Mouse (Mus musculus) CD4-positive, CD25-positive, alpha-beta regulatory T cell, adult 2 months (primary cell): ENCODE measurements around the gene Gstk1.

ENCODE experiments used
- DNase-seq: peaks from one replicate; pipeline ENCODE4 v3.0.0-alpha.2; 2012; ENCODE audit warnings: low read depth, low spot score

The Gstk1 gene

DNA sequence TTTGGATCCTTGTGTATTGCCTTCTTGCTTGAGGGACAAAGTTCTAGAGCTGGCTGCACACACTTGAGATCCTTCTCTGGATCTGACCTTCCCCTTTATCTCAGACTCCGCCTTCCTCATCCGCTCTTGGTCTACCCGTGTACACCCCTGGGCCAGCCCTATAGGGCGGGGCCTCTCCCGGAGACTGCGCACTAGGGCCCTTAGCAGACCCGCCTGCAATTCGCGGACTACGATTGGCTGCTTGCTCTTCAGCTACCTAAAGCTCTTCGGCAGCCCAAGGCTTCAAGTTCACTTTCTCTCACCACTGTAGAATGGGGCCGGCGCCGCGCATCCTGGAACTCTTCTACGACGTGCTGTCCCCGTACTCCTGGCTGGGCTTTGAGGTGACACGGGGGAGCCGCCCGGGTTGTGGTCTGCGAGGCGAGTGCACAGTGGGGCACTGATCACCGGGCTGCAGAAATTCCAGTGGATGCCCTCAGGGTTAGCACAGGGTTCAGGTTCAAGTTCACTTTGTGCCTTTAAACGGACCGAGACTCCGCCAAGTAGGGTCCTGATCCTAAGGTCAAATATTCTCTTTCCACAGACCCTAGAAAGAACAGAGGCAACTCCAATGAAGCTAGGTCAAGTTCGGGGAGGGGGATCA, at the start of gene Gstk1:
TSS of gene Gstk1 (plus strand) at position 225 of the 643 bp plus-strand sequence.
- peak; percentile 94 for DNase-seq

DNA sequence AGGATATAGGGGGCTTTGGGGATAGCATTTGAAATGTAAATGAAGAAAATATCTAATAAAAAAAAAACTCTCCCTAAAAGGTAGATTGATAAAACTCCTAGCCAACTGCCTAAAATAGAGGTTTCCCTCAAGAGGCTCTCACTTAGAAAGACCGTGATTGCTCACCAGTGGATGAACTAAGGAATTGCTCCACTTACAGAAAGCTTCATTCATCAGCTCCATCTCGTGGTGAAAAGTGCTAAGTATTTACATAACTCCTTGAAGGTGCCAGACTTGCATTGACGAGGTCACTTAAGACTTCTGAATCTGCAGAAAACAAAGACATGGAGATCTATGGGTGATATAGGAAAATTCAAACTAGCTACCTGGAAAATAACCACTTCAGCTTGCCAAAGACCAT, 48.0 kb upstream of the Gstk1 start:
- DNase-seq: peak; percentile 45

DNA sequence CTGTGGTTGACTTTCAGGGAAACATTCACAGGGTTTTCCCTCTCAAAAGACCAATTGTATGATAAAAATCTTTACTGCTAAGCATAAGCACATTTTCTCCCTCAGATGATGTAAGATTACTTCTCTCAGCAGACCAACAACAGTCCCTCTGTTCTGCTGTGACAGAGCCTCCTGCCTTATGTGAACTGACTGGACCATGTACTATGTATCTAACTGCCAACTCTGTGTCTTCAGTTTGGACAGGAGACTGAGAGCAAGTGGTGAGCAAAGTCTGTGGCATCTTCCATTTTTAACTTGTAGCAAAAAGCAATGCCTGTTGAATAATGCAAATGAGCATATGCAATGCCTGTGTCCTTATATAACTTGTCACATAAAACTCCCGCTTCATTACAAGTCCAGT, 46.2 kb upstream of the Gstk1 start:
- DNase-seq: no peak

DNA sequence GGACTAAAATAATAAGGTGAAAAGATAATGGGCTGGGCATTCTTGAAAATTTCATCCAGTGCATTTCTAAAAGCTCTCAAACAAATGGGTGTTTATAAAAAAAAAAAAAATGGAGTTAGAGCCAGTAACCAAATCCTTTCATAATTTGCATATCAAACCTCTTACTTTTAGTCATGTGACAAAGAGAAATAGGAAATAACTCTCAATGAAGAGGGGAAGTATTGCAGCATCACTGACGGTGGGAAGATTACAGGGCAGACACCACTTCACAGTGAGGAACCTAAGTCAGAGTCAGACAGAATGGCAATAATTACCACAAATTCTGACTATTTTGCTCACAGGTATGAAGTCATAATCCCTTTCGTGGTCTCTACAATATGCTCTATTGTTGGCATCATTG, 30.7 kb upstream of the Gstk1 start, which contains the start of gene Tas2r144:
TSS of gene Tas2r144 (plus strand) at position 301 of the 400 bp plus-strand sequence.
- DNase-seq: no peak

DNA sequence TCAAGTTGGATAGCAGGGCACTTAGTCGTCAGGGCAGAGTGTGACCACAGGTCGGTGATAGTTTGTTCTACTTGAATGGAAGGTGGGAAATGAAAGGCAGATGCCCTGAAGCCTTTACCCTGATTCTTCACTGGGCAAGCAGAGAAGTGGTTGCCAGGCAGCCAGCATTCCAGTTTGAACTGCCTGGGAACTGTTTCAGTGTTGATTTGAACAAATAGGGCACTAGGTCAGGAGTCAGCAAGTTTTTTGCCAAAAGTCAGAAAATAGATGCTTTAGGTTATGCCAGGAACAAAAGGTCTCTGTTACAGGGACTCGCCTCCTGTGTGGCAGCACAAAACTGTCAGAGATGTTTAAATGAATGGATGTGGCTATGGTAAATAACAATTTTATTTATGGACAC, 23.4 kb upstream of the Gstk1 start:
- no peak for DNase-seq

DNA sequence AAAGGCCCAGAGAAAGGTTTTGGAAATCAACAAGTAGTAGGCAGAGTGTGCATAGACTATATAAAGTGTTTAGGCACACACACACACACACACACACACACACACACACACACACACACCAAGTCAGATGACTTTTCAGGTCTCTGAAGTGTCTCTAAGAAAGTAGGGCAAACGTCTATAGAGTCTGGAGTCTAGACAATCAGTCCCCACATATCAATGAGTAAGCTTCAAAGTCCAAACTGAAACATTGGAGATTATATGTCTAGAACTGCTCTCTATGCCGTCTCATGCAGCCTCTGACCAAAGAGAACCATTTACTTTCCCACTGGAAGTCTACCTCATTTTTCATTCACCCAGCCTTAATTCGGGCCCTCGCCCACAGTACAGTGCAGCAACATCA, 20.7 kb upstream of the Gstk1 start:
- no peak for DNase-seq

DNA sequence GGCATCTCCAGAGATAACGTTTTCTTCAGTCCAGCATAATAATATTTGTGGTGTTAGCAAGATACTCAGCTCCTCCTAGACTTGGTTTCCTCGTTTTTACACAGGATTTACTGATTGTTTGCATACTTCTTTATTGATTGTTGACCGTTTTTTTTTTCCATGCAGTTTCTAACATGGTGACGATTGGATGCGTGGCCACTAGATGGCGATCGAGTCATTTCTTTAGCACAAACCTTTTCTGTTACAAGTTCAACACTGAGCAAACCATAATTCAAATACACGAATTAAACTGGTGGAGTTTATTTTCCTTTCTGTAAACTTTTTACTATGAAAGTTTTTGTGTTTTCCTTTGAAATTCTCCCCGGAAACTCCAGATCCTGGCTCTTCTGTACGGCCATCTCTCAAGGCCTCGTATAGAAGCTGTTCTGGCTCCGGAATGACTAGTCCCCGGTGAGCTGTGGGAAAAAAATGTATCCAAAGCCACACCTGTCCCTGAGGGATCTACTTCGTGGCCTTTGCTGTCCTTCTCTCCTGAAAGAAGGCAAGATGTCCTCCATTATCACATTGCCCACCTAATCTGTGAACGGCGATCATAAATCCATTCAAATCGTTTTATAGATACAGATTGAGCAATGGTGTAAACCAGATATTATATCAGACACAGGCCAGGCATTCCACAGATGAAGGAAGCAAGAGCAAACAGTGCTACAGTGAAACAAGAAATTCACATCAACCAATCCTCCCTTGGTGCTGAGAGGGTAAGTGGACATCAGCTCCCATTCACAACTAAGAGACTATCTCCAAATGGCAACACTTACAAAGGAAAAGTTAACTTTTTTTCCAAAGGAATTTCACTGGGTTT, 18.3 kb upstream of the Gstk1 start:
- DNase-seq: peak; percentile 89

DNA sequence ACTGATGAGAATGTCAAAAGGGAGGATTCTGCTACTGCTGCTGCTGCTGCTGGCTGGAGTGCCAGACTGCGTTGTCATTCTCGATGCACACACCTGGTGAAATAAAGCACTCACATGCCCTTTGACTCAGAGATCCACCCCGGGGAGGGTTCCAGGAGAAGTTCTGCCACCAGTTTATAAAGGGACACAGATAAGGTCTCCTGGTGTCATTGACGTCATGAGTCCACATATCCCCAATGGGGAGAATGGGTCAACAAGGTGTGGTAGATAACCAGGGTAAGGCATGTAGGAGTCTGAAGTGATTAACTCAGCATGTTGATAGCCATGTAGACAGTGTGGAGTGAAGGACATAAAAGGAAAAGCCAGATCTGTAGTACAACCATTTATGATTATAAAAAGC, 16.1 kb upstream of the Gstk1 start:
- no peak for DNase-seq

DNA sequence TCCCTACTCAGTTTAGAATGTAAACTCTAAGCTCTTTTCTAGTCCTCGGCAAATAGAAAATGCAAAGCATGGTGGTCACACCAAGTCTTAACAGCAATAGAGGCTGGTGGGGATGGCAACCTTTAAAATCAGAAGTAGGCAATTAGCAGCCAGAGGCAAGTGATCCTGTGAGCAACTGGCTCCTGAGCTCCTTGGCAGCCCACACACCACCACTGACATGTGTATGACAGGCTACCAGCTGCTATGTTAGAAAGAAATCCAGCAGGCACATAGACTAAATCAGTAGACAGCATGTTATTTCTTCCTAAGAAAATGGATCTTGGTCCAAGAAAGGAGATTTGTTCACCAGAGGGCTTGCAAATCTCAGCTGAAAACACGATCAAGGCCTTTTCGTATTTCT, 14.5 kb upstream of the Gstk1 start:
- DNase-seq: no peak

DNA sequence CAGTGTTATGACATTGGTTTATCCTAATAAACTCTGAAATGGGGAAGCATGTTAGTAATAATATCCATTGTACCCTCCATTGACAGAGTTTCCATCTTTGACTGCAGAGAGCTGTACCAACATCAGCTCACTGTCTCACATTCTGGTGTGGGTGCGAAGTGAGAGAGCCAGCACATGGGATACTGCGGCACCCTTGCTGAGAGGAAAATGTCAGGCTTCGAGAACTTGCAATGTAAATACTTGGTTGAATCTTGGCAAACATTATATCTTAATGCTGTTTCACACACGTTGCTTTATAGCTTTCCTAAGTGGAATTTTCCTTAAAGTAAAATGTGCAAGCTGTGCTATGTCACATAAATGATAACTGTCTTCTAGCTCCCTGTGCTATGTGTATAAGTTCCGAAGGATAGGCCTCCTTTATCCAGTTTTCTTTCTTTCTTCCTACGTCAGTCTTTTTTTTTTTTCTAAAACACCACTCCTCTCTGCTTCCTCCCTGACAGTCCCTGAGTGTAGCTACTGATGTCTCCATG, 8.4 kb upstream of the Gstk1 start:
- DNase-seq: no peak

DNA sequence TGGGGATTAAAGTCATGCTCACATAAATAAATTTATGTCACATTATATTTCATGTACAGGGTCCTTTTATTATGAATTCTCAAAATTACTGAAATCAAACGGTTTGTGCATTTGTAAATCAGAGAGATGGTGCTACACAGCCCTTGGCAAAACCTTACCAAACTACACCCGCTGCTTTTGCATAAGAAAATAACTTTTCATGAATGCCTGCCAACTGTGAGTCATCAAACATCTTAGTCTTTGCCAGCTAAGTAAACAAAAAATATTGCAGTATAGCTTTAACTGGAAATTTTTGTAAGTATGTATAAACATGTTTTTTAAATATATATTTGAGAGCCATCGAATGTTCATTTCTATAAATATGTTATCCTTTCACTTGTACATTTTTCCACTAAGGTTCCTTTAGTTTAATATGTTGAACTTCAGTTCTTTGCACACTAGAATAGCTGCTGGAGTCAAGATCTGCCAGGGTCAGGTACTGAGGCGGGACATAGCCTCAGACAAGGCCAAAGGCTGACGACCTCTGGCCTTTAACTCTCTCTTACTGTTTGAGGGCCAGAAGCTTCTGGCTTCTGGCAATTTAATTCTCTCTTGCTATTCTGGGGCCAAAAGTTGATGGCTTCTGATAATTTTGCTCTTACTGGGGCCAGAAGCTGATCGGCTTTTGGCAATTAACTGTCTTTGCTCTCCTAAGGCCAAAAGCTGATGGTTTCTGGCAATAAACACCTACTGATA, 4.3 kb upstream of the Gstk1 start:
- DNase-seq: no peak

DNA sequence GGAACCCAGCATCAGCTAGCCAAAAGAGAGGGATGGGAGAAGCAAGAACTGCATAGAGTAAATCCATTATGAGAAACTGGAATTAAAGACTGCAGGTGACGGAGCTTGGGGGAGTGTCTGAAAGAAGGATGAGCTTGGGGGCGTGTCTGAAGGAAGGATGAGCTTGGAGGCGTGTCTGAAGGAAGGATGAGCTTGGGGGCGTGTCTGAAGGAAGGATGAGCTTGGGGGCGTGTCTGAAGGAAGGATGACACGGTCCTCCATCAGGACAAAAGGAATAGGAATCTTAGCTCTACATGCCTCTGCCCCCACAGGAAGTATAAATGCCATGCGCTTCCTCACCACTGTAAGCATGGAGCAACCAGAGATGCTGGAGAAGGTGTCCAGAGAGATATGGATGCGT, 1.4 kb downstream of the Gstk1 start:
- peak; percentile 18 for DNase-seq

DNA sequence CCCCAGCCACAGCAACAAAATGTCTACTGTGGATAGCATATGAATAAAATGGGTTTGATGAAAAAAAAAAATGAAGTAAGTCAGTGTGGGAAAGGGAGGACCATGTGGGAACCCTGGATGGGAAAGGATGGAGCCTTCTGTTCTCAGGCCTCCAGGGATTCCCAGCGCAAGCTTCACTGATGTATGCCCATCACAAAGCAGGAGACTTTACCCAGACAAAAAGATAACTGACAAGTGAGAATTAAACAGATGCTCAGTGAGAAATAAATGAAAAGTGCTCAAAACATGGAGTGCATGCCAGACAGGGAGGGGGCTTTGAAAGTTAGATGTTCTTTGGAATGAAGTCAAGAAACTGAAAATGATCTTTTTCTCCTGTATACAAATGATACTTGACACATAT, 2.2 kb downstream of the Gstk1 start:
- DNase-seq: no peak

DNA sequence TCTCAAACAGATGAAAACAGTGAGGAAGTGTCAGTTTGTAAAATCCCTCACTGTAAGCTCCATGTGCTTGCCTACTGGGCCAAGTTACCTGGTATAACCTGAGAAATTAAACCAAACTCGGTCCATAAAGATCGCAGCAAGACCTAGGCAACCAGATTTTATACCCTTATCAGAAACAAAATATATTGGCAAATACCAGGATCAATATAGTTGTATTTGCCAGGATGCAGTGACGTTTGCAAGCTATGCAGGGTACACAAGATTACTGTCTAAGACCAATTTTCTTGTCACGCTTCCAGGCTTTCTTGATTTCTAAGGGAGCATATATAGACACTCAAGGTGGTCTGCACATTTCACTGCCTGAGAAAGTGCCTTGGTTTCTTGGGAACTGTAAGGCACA, 6.1 kb downstream of the Gstk1 start:
- DNase-seq: no peak

DNA sequence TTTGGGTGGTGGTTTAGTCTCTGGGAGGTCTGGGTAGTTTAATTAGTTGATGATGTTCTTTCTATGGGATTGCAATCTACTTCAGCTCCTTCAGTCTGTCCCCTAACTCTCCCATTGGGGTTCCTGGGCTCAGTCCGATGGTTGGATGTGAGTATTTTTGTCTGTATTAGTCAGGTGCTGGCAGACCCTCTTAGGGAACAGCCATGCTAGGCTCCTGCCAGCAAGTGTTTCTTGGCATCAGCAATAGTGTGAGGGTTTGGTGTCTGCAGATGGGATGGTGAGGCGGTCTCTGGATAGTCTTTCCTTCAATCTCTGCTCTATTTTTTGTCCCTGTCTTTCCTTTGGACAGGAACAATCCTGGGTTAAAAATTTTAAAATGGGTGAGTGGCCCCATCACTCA, 7.4 kb downstream of the Gstk1 start:
- DNase-seq: no peak

DNA sequence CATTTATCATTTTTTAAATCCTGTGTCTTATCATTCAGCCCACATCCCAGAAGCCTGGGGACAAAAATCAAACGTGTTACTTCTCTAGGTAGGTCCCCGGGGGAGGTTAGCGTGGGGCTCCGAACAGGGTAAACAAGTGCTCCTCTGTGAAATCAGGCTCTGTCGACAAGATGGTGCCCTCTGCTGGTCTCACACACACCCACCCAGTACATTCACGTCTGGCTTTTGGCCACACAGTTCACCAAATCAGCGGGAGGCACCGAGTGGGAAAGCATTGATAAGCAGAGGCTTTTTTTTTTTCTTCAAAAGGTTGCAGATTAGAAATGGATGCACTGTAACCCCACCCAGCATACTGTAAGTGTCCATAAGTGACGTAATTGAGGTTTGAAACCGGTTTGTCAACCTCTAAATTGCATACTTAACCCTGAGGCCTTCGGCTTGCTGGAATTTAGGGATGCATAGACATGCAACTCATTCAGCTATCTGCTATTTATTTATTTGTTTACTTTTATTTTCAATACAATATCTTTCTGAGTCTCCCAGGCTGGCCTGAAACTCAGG, 11.6 kb downstream of the Gstk1 start:
- DNase-seq: peak; percentile 84

DNA sequence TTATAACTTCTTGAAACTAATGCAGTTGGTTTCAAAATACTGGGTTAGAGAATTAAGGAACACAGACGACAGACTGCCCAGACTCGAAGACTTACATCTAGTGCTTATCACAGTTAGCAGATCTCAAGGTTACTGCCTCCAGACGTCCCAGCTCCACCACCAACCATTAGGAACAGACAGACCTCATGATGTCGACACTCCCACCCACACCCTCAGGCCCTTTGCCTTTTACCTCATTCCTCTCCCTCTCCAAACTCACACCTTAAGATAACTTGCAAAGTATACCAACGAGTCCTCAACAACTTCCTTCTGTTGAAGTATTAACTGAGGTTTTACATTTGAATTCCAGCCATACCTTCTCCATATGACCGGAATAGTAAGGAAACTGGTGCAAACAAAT, 14.7 kb downstream of the Gstk1 start:
- DNase-seq: no peak

DNA sequence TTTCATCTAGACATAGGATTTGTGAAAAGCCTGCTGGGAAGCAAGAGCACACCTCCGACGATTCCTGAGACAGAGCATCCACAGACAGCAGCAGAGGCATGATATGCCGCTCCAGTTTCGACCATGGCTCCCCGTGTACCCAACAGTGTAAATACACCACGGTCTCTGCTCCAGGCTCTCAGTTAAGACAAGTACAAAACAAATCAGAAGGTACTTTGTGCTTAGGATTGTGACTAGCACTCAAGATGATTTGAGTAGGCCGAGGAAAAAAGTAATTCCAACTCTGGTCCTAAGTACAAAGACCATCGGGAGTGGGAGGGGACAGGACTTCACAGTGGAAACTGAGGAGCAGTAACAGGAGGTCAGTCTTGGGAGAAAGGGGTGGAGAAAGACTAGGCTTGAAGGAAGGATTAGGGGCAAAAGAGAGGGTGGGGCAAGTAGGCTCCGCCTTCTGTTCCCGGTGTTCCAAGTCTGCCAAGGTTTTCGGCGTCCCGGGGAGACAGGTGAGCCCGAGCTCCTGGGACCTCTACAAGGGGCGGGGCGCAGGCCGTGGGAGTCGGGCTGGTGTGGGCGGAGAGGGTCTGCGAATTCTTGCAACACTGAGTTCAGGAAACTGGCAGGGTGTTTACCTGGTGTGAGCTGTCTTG, 15.9 kb downstream of the Gstk1 start, which contains the start of gene Tmem139:
TSS of gene Tmem139 (plus strand) at position 447 of the 647 bp plus-strand sequence.
- no peak for DNase-seq

DNA sequence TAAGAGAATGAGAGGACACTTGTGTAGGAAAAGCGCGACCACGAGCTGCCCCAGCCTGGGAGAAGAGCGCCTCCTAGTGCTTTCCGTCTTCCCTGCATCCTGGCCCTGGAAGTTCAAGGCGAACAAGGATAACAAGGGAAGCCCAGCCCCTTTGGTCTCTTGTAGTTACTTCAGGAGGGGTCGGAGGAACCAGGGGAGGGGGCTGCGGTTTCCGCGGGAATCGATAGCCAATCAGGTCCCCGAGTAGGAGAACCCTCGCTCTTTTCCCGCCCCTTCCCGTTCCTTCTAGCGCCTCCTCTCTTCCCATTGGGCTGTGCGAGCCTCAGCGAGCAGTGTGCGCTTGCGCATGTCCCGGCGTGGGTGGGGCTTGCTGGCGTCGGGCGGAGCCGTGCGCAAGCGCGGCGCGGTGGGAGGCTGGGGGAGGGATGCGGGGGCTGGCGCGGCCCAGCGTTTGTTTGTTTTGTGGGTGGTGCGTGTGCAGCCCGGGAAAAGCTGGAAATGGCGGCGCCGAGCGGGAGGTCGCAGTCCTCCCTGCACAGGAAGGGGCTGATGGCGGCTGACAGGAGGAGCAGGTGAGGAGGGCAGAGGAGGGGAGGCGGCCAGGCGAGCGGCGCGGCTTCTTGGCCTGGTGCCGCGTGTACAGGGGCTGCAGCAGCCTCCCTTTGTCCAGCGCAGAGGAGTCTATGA, 19.0 kb downstream of the Gstk1 start, which contains the start of gene Casp2:
TSS of gene Casp2 (plus strand) at position 360 of the 687 bp plus-strand sequence.
- peak; percentile 99 for DNase-seq
